Mouse (Mus musculus) CH12.LX (cell line): Measurements from ENCODE around the gene Cacnb3. TPM values are rescaled to one million over a fixed set of nuclear protein-coding genes. Genes with fewer than 3 reads are reported as not detected.

Source experiments
- DNase-seq: peaks from one replicate; pipeline ENCODE4 v3.0.0-alpha.2; 2013; ENCODE audit errors: extremely low read depth
- H3K27ac ChIP-seq: 2 replicates; pipeline ENCODE4 v1.5.1; 2012; ENCODE audit warnings: low read depth, mild to moderate bottlenecking, control low read depth, moderate library complexity; ENCODE audit not compliant: insufficient read depth
- H3K27me3 ChIP-seq: replicated peaks from 2 replicates; pipeline ENCODE3; 2012; ENCODE audit warnings: inconsistent platforms
- H3K36me3 ChIP-seq, 2 experiments: replicated peaks in 1 of 2; 2 replicates each; pipeline versions ENCODE3 to v1.6.1; 2012; ENCODE audit warnings: inconsistent platforms in 1 of 2, low read length in 1 of 2, mild to moderate bottlenecking in 1 of 2, mixed read lengths in 1 of 2, moderate library complexity in 1 of 2; ENCODE audit not compliant: control insufficient read depth in 1 of 2, insufficient read depth in 1 of 2
- H3K4me1 ChIP-seq, 2 experiments: 2 replicates each; pipeline ENCODE4 v1.6.1; 2012; ENCODE audit warnings: inconsistent platforms in 1 of 2, moderate library complexity in 1 of 2; ENCODE audit not compliant: insufficient read depth in 2 of 2, control insufficient read depth in 1 of 2
- H3K4me2 ChIP-seq: 2 replicates; pipeline ENCODE4 v1.6.1; 2012; ENCODE audit warnings: low read depth, mild to moderate bottlenecking, control low read depth; ENCODE audit not compliant: poor library complexity, insufficient read depth, severe bottlenecking
- H3K4me3 ChIP-seq, 3 experiments: fragments of 150-350 bp in 1 of 3; sonication (generic) in 1 of 3; replicated peaks in 1 of 3; 2 replicates each; pipeline versions ENCODE3 to v1.5.1; 2011 to 2012; ENCODE audit warnings: low read depth in 2 of 3, low read length in 2 of 3, mild to moderate bottlenecking in 2 of 3, moderate library complexity in 2 of 3, control low read depth in 1 of 3, improper control_type of control experiment in 1 of 3, inconsistent platforms in 1 of 3, mixed read lengths in 1 of 3; ENCODE audit not compliant: poor library complexity in 1 of 3
- H3K79me2 ChIP-seq: replicated peaks from 2 replicates; pipeline ENCODE4 v1.6.1; 2012; ENCODE audit warnings: mild to moderate bottlenecking, moderate library complexity; ENCODE audit not compliant: control insufficient read depth, poor library complexity, insufficient read depth, severe bottlenecking; ENCODE audit errors: extremely low read depth
- H3K9ac ChIP-seq: 2 replicates; pipeline ENCODE4 v1.6.1; 2012; ENCODE audit warnings: low read depth, mild to moderate bottlenecking, control low read depth, moderate library complexity; ENCODE audit not compliant: insufficient read depth
- H3K9me3 ChIP-seq: replicated peaks from 2 replicates; pipeline ENCODE3; 2012; ENCODE audit warnings: low read length, inconsistent platforms, mixed read lengths
- CHD2 ChIP-seq: IDR thresholded peaks from 2 replicates; pipeline ENCODE4 v1.6.1; 2011; ENCODE audit warnings: low read length, improper control_type of control experiment
- CTCF ChIP-seq, 2 experiments: IDR thresholded peaks in 1 of 2; conservative IDR thresholded peaks in 1 of 2; 2 replicates each; pipeline ENCODE4 v1.5.1; 2011 to 2012; ENCODE audit warnings: low read depth in 2 of 2, low read length in 2 of 2, improper control_type of control experiment in 1 of 2, inconsistent platforms in 1 of 2, mild to moderate bottlenecking in 1 of 2, moderate library complexity in 1 of 2
- ETS1 ChIP-seq: conservative IDR thresholded peaks from 2 replicates; pipeline ENCODE4 v1.6.1; 2012; ENCODE audit warnings: low read depth, mild to moderate bottlenecking, inconsistent platforms, low read length, improper control_type of control experiment, moderate library complexity
- IRF4 ChIP-seq: IDR thresholded peaks from 2 replicates; pipeline ENCODE4 v1.6.1; 2014; ENCODE audit warnings: low read depth, mild to moderate bottlenecking, inconsistent platforms, low read length, improper control_type of control experiment
- JUN ChIP-seq: IDR thresholded peaks from 2 replicates; pipeline ENCODE4 v1.6.1; 2011; ENCODE audit warnings: low read depth, mild to moderate bottlenecking, low read length, improper control_type of control experiment, moderate library complexity; ENCODE audit not compliant: insufficient read depth
- JUND ChIP-seq: conservative IDR thresholded peaks from 2 replicates; pipeline ENCODE4 v1.6.1; 2011; ENCODE audit warnings: low read depth, low read length, improper control_type of control experiment
- MAX ChIP-seq: IDR thresholded peaks from 2 replicates; pipeline ENCODE4 v1.6.1; 2011; ENCODE audit warnings: low read length, improper control_type of control experiment
- MXI1 ChIP-seq: IDR thresholded peaks from 2 replicates; pipeline ENCODE4 v1.6.1; 2011; ENCODE audit warnings: mild to moderate bottlenecking, low read depth, low read length, improper control_type of control experiment
- MYC ChIP-seq: IDR thresholded peaks from 2 replicates; pipeline ENCODE4 v1.6.1; 2011; ENCODE audit warnings: low read depth, mild to moderate bottlenecking, improper control_type of control experiment, low read length
- NRF1 ChIP-seq: IDR thresholded peaks from 2 replicates; pipeline ENCODE4 v1.6.1; 2014; ENCODE audit warnings: low read depth, mild to moderate bottlenecking, inconsistent platforms, low read length, improper control_type of control experiment, moderate library complexity
- POLR2A ChIP-seq: IDR thresholded peaks from 2 replicates; pipeline ENCODE4 v1.6.1; 2011; ENCODE audit warnings: low read depth, mild to moderate bottlenecking, improper control_type of control experiment, low read length
- POLR2AphosphoS2 ChIP-seq: IDR thresholded peaks from 2 replicates; pipeline ENCODE4 v1.6.1; 2011; ENCODE audit warnings: low read depth, low read length, improper control_type of control experiment
- RCOR1 ChIP-seq: conservative IDR thresholded peaks from 2 replicates; pipeline ENCODE4 v1.6.1; 2012; ENCODE audit warnings: low read depth, mild to moderate bottlenecking, inconsistent platforms, low read length, improper control_type of control experiment
- UBTF ChIP-seq: IDR thresholded peaks from 2 replicates; pipeline ENCODE4 v1.6.1; 2012; ENCODE audit warnings: low read depth, mild to moderate bottlenecking, inconsistent platforms, low read length, improper control_type of control experiment, moderate library complexity
- USF2 ChIP-seq: conservative IDR thresholded peaks from 2 replicates; pipeline ENCODE4 v1.6.1; 2011; ENCODE audit warnings: low read depth, low read length, improper control_type of control experiment
- ZC3H11A ChIP-seq: IDR thresholded peaks from 2 replicates; pipeline ENCODE4 v1.6.1; 2012; ENCODE audit warnings: low read depth, mild to moderate bottlenecking, inconsistent platforms, low read length, improper control_type of control experiment
- ZKSCAN1 ChIP-seq: IDR thresholded peaks from 2 replicates; pipeline ENCODE4 v1.6.1; 2012; ENCODE audit warnings: low read depth, inconsistent platforms, low read length, improper control_type of control experiment, borderline replicate concordance
- dilution Hi-C: fragments of 300-500 bp; cut with MboI; formaldehyde crosslinking; loops from 2 replicates; pipeline ENCODE4 v1.14.3; 2020; ENCODE audit warnings: low sequenced_read_pairs; ENCODE audit not compliant: extremely low pct_unique_long_range_greater_than_20kb, extremely low pct_ligation_motif_present
- in situ Hi-C: fragments of 300-500 bp; cut with MboI; formaldehyde crosslinking; loops from 3 replicates; pipeline ENCODE4 v1.14.3; 2019; ENCODE audit warnings: low sequenced_read_pairs, low pct_ligation_motif_present, low pct_unique_long_range_greater_than_20kb, mixed read lengths
- polyA plus RNA-seq: library from polyadenylated mRNA; unstranded; fragments of >175 nt; gene quantifications from 2 replicates; pipeline ENCODE4 v1.2.1, GENCODE M21; 2012; ENCODE audit warnings: low read depth; ENCODE audit not compliant: insufficient read length
- total RNA-seq, 2 experiments: library from RNA; depleted of rRNA; stranded (reverse); fragments of 300-350 nt in 1 of 2; fragments of >200 nt in 1 of 2; gene quantifications; 2 replicates each; pipeline ENCODE4 v1.2.3; 2012 to 2014

Cacnb3 gene
- total and polyA plus RNA-seq, 3 experiments = 2.5 to 7.0 (median 4.3) TPM

GRCm38 (mm10) chr15:98648071-98648470, 17.4 kb downstream of the Cacnb3 start:
- H3K4me2 ChIP-seq = no peak overlapping the region
- in situ Hi-C loops = no loop called here
- no peak overlapping the region for H3K27ac ChIP-seq
- peaks cover 95 to 97% of the 10 kb centered on the region in 2 experiments for H3K36me3 ChIP-seq
- no peak overlapping the region for H3K9ac ChIP-seq
- H3K9me3 ChIP-seq = no peaks in the 10 kb centered on the region
- no peaks in the 10 kb centered on the region for H3K27me3 ChIP-seq
- H3K79me2 ChIP-seq = no peaks in the 10 kb centered on the region
- TF ChIP-seq ZKSCAN1 (no peak), POLR2A (0 out of 2 replicates have a peak, but pooled peaks have one; percentile 17)
- TF ChIP-seq, all 38 proteins: peak for 1
- DNase-seq = no peak
- dilution Hi-C loops = no loop called here
- H3K4me3 ChIP-seq = no peak overlapping the region
- H3K4me1 ChIP-seq = no peaks in the 10 kb centered on the region

- no peaks in the 10 kb centered on the region for H3K9me3 ChIP-seq
- H3K4me1 ChIP-seq = no peaks in the 10 kb centered on the region
- dilution Hi-C loops = no loop called here
- no peak overlapping the region for H3K4me3 ChIP-seq
- no peak overlapping the region for H3K9ac ChIP-seq
- H3K36me3 ChIP-seq = peaks cover 85 to 97% of the 10 kb centered on the region in 2 experiments
- in situ Hi-C loops = no loop called here
- H3K4me2 ChIP-seq = no peak overlapping the region
- DNase-seq = no peak
- no peaks in the 10 kb centered on the region for H3K27me3 ChIP-seq
- TF ChIP-seq POLR2AphosphoS2 = no peak
- TF ChIP-seq IRF4 = no peak
- TF ChIP-seq MAX = no peak
- TF ChIP-seq NRF1 = no peak
- no peak for TF ChIP-seq CTCF (conservative IDR thresholded peaks at IDR 0.05 in 1 of 2, IDR thresholded peaks at IDR 0.05 in 1 of 2; ENCODE audit: low read depth in 2 of 2, low read length in 2 of 2)
- no peak for TF ChIP-seq USF2
- TF ChIP-seq MYC = no peak
- TF ChIP-seq ETS1 = no peak
- no peak for TF ChIP-seq ZKSCAN1
- no peak for TF ChIP-seq MXI1
- TF ChIP-seq UBTF = no peak
- no peak for TF ChIP-seq ZC3H11A
- no peak for TF ChIP-seq POLR2A
- TF ChIP-seq RCOR1 = no peak
- TF ChIP-seq CHD2 = no peak
- TF ChIP-seq JUN = no peak
- TF ChIP-seq JUND = no peak
- no peak overlapping the region for H3K27ac ChIP-seq
- H3K79me2 ChIP-seq = no peaks in the 10 kb centered on the region
Observed at GRCm38 (mm10) chr15:98651431-98651830, 20.8 kb downstream of the Cacnb3 start.
